Mouse (Mus musculus) hindbrain, embryonic 15.5 days (tissue): Measurements from ENCODE around the gene Nploc4. TPM values are rescaled to one million over a fixed set of nuclear protein-coding genes. Genes with fewer than 3 reads are reported as not detected.

Source experiments
- ATAC-seq: fragments of 200-750 bp; cut with Nextera tagmentation; 2 replicates; pipeline ENCODE4 v1.8.0; 2017; ENCODE audit warnings: low read depth, moderate number of reproducible peaks, moderate TSS enrichment; ENCODE audit not compliant: low FRiP score
- H3K27ac ChIP-seq: fragments of 300-500 bp; sonication (generic); replicated peaks from 2 replicates; pipeline ENCODE4 v1.5.1; 2015; ENCODE audit warnings: mild to moderate bottlenecking, inconsistent platforms
- H3K27me3 ChIP-seq: fragments of 300-500 bp; sonication (generic); 2 replicates; pipeline ENCODE4 v1.6.1; 2015; ENCODE audit warnings: control low read depth, inconsistent platforms
- H3K36me3 ChIP-seq: fragments of 300-500 bp; sonication (generic); 2 replicates; pipeline ENCODE4 v1.6.1; 2015; ENCODE audit warnings: control low read depth, inconsistent platforms
- H3K4me1 ChIP-seq: fragments of 300-500 bp; sonication (generic); replicated peaks from 2 replicates; pipeline ENCODE4 v1.6.1; 2015; ENCODE audit warnings: control low read depth, inconsistent platforms
- H3K4me2 ChIP-seq: fragments of 300-500 bp; sonication (generic); 2 replicates; pipeline ENCODE4 v1.6.1; 2015; ENCODE audit warnings: moderate library complexity, mild to moderate bottlenecking, inconsistent platforms
- H3K4me3 ChIP-seq: fragments of 300-500 bp; sonication (generic); 2 replicates; pipeline ENCODE4 v1.5.1; 2015; ENCODE audit warnings: mild to moderate bottlenecking, inconsistent platforms
- H3K9ac ChIP-seq: fragments of 300-500 bp; sonication (generic); 2 replicates; pipeline ENCODE4 v1.6.1; 2015; ENCODE audit warnings: inconsistent platforms
- H3K9me3 ChIP-seq: fragments of 300-500 bp; sonication (generic); 2 replicates; pipeline ENCODE4 v1.6.1; 2016; ENCODE audit warnings: control low read depth, inconsistent platforms
- WGBS: fragments of 180-500 bp; shearing (Covaris S2); methylation state at CpG from one replicate; pipeline ENCODE4 v1.1.7; 2015; 5-methylcytosine and 5-hydroxymethylcytosine counted together
- polyA plus RNA-seq: library from polyadenylated mRNA; unstranded; fragments of >200 nt; fragmentation: Nextera tagmentation; extraction: Ambion mirVana; gene quantifications from 2 replicates; pipeline ENCODE4 v1.2.1, GENCODE M21; 2015

Gene Nploc4
- polyA plus RNA-seq, 1 experiment from 2014 or later: 36.9 TPM

DNA sequence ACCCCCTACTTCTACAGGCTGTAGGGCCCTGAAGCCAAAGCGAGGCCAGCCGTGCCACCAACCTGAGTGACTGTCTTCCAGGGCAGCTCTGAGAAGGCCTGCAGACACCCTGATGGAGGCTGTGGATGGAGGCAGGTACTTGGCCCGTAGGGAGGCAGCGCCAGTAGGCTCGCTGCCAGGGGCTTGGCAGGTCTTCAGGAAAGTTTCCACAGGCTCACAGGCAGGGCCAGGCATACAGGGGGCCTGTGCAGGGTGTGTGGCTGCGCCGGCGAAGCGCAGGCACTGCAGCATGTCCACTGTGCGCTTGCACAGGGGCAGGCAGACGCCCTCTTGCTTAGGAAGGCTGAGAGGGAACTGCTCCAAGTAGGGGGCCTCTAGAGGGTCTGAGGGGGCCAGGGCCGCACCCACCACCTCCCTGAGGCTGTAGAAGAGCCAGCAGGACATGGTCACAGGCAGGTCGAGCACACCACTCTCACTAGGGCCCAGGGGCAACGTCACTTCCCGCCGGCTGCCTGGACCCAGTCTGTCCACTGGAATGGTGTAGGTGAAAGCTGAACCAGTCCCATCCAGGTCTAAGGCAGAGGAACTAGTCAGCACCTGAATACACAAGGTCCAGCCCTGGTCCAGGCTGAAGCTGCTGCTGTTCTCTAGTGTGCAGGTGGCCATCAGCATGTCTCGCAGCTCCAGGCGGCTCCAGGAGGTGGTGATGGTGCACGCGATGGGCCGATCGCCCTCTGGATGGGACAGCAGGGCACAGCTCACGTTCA, 63.5 kb downstream of the Nploc4 start:
- no peak overlapping the region for H3K9ac ChIP-seq
- 86% methylated on average over 23 of the region's 23 CpGs for WGBS
- H3K4me2 ChIP-seq: no peak overlapping the region
- no peaks in the 10 kb centered on the region for H3K9me3 ChIP-seq
- H3K27me3 ChIP-seq: no peaks in the 10 kb centered on the region
- no peak overlapping the region for H3K4me3 ChIP-seq
- no peak overlapping the region for H3K27ac ChIP-seq
- H3K4me1 ChIP-seq: peaks cover 32% of the 10 kb centered on the region
- ATAC-seq: no peak
- H3K36me3 ChIP-seq: peaks cover 52% of the 10 kb centered on the region

DNA sequence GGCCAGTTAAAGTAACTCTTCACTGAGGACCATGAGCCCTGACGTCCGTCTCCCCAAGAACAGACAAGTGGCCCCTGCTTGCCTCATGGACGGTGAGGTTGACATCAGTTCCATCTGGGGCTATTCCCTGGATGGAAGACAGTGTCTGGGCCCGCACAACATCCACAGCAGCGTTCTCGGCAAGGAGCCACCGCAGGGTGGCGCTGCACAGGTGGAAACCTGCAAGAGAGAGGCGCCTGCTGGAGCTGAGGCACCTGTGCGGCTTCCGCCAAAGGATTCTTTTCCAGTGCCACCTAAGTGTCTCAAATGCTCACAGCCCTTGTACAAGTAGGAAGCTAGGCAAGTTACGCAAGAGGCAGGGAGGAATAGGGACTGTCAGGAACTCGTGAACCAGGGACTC, 64.5 kb downstream of the Nploc4 start:
- Histone ChIP-seq H3K4me2 (no peak overlapping the region), H3K4me3 (no peak overlapping the region), H3K27me3 (no peaks in the 10 kb centered on the region), H3K9ac (no peak overlapping the region), H3K36me3 (peaks cover 58% of the 10 kb centered on the region), H3K4me1 (peaks cover 28% of the 10 kb centered on the region), H3K9me3 (no peaks in the 10 kb centered on the region), H3K27ac (no peak overlapping the region)
- ATAC-seq: no peak
- 64% methylated on average over 13 of the region's 13 CpGs for WGBS

DNA sequence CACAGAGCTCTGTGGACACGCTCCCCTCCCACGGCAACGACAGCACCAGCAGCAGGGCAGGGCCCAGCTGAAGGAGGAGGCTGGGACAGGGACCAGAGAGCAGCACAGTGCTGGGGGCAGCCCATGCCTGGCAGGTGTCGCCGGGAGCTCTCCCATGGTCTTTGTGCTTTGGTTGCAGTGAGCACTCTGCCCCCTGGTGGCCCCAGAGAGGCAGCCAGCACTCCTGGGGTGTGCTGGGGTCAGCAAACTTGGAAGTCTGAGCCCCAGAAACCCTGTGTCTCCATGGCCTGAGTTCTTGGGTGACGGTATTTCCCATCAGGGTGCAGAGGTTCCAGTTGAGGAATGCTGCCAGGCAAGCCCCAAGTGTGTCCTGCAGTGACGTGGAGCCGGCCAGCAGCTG, 67.9 kb downstream of the Nploc4 start:
- Histone ChIP-seq H3K27me3 (no peaks in the 10 kb centered on the region), H3K4me1 (peaks cover 21% of the 10 kb centered on the region), H3K4me3 (no peak overlapping the region), H3K4me2 (no peak overlapping the region), H3K36me3 (peaks cover 41% of the 10 kb centered on the region), H3K27ac (no peak overlapping the region), H3K9me3 (no peaks in the 10 kb centered on the region), H3K9ac (no peak overlapping the region)
- WGBS: 34% methylated on average over 8 of the region's 8 CpGs
- peak; percentile 43; the same call in 1 of the 2 replicates for ATAC-seq

DNA sequence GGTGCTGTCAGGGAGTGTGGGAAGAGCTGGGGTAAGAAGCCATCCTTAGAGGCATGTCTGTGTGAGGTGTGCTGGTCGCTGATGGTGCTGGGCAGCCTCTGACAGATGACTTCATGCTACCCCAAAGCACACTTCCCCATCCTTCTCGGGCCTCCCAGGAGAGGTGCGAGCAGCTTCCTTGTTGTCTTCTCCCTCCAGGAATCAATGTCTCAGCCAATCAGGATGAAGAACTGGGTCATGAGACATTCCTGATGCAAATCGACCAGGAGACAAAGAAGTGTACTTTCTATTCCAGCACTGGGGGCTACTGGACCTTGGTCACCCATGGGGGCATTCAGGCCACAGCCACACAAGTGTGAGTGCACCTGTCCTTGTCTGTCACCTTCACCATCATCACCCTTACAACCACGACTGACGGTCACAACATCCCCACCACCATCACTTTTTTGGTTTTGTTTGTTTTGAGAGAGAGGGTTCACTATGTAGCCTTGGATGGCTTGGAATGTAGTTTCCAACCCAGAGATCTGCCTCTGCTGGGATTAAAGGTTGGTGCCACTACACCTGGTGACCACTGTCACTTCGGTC, 71.0 kb downstream of the Nploc4 start:
- Histone ChIP-seq H3K27me3 (no peaks in the 10 kb centered on the region), H3K4me2 (no peak overlapping the region), H3K9ac (0 out of 2 replicates have a peak overlapping the region, but pooled peaks have one; percentile 2), H3K27ac (peak overlapping the region; percentile 51; the same call in 1 of the 2 replicates), H3K4me3 (no peak overlapping the region), H3K9me3 (no peaks in the 10 kb centered on the region), H3K4me1 (peaks cover 21% of the 10 kb centered on the region), H3K36me3 (peaks cover 14% of the 10 kb centered on the region)
- WGBS: 34% methylated on average over 7 of the region's 7 CpGs
- ATAC-seq: no peak

DNA sequence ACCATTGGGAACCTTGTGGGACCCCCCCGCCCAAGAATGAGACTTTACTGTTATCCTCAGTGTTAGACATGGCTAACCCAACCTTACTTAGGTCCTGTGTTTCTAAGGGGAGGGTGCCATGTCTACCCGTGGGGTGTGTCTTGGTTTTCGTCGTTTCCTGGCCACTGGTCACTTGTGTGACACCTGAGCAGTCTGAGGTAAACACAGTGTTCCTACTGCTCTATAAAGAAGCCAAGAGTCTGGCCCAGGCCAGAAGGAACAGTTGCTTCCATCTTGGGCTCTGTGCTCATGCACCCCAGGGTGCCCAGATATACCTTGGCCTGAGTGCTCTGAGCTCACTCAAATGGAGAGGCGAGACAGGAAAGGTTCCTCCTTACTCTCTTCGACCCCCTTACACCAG, 74.6 kb downstream of the Nploc4 start:
- Histone ChIP-seq H3K27me3 (no peaks in the 10 kb centered on the region), H3K36me3 (no peaks in the 10 kb centered on the region), H3K4me2 (no peak overlapping the region), H3K9me3 (no peaks in the 10 kb centered on the region), H3K4me1 (peaks cover 46% of the 10 kb centered on the region), H3K9ac (no peak overlapping the region), H3K4me3 (no peak overlapping the region), H3K27ac (no peak overlapping the region)
- WGBS: 89% methylated on average over 6 of the region's 6 CpGs
- ATAC-seq: no peak

DNA sequence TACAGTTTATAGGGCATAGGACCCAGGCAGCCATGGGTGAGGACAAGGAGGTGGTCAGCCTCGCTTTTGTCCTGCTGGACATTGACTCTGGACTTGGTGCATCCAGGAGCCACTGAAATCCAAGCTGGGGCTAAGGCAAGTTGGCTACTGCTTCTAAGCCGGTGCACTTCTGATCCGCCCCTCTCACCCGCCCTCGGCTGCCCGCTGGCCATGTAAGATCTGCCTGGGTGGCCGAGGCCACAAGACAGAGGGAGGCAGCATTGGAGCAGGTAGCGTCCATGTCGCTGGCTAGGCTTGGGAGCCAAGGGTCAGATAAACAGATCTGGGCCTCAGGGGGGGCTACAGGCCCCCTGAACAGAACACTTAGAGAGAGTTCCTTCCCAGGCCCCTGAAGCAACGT, 76.2 kb downstream of the Nploc4 start, which contains the start of gene Fscn2:
Gene Fscn2, plus strand, starts transcription at position 240 of the 400 bp plus-strand sequence.
- no peak within 1 kb of the TSS for H3K4me2 ChIP-seq
- H3K36me3 ChIP-seq: no peaks in the 10 kb centered on the region
- no peak within 1 kb of the TSS for H3K4me3 ChIP-seq
- H3K9ac ChIP-seq: no peak within 1 kb of the TSS
- peaks cover 47% of the 10 kb centered on the region for H3K4me1 ChIP-seq
- no peak within 1 kb of the TSS for H3K27ac ChIP-seq
- no peak for ATAC-seq
- no peaks in the 10 kb centered on the region for H3K27me3 ChIP-seq
- WGBS: 76% methylated on average over 10 of the region's 10 CpGs
- H3K9me3 ChIP-seq: no peaks in the 10 kb centered on the region

DNA sequence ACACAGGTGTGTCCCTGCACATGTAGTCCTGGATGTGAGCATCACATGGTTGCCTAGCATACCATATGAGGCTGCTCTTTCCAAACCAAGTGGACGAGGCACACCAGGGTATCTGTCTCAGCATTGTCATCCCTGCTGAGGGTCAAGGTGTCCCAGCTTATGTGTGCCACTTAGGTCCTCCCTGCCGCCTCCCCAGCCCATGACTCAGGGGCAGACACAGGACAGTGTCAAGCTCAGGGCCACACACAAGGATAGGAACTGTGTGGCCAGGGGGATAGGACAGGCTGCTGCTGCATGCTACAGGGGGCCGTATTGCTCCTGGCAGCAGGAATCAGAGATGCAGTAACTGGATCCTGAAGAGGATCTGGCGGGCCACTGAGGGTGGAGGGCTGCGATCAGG, 76.8 kb downstream of the Nploc4 start:
- Histone ChIP-seq H3K4me3 (no peak overlapping the region), H3K27ac (no peak overlapping the region), H3K4me2 (no peak overlapping the region), H3K9ac (no peak overlapping the region), H3K9me3 (no peaks in the 10 kb centered on the region), H3K36me3 (no peaks in the 10 kb centered on the region), H3K27me3 (no peaks in the 10 kb centered on the region), H3K4me1 (peaks cover 41% of the 10 kb centered on the region)
- ATAC-seq: no peak
- 78% methylated on average over 5 of the region's 5 CpGs for WGBS

DNA sequence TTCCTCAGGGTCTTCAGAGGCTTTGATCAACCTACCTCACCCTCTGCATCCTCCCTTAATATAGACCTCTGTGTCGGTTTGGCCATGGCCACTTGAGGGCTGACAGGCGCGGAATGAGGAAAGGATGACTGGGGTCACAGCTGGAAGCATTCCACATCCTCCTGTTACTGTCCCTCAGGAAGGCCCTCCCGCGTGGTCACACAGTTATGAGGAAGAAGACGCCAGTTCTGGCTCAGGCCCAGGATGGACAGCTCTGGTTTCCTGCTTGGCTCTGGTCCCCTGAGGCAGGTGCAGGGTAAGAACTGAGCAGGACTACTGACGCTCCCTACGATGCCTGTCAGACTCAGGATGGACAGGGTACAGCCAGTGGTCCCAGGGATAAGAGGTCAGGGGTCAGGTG, 77.4 kb downstream of the Nploc4 start:
- Histone ChIP-seq H3K4me1 (peaks cover 38% of the 10 kb centered on the region), H3K27ac (no peak overlapping the region), H3K27me3 (no peaks in the 10 kb centered on the region), H3K9me3 (no peaks in the 10 kb centered on the region), H3K4me3 (no peak overlapping the region), H3K4me2 (no peak overlapping the region), H3K9ac (no peak overlapping the region), H3K36me3 (no peaks in the 10 kb centered on the region)
- WGBS: 47% methylated on average over 8 of the region's 8 CpGs
- no peak for ATAC-seq

DNA sequence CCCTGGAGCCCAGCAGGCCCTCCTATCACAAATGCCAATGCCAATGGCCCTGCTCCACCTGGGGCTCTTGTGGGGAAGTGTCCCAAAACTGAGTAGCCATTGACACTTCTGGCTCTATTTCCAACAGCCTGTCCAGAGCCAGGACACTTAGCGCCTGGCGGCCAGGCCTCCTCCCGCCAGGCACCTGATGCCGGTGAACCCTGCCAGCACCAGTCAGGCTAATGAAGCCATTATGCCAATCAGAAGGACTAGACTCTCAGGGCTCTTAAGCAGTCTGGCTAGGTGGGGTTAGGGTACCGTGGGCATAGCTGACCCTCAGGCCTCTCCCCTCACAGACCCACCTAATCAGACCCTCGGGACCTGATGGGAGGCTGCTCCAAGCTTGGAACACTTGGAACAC, 78.1 kb downstream of the Nploc4 start:
- Histone ChIP-seq H3K4me2 (no peak overlapping the region), H3K27ac (0 out of 2 replicates have a peak overlapping the region, but pooled peaks have one; percentile 88), H3K4me1 (peaks cover 38% of the 10 kb centered on the region), H3K9me3 (no peaks in the 10 kb centered on the region), H3K27me3 (no peaks in the 10 kb centered on the region), H3K36me3 (no peaks in the 10 kb centered on the region), H3K4me3 (no peak overlapping the region), H3K9ac (no peak overlapping the region)
- no peak for ATAC-seq
- WGBS: 64% methylated on average over 6 of the region's 6 CpGs

DNA sequence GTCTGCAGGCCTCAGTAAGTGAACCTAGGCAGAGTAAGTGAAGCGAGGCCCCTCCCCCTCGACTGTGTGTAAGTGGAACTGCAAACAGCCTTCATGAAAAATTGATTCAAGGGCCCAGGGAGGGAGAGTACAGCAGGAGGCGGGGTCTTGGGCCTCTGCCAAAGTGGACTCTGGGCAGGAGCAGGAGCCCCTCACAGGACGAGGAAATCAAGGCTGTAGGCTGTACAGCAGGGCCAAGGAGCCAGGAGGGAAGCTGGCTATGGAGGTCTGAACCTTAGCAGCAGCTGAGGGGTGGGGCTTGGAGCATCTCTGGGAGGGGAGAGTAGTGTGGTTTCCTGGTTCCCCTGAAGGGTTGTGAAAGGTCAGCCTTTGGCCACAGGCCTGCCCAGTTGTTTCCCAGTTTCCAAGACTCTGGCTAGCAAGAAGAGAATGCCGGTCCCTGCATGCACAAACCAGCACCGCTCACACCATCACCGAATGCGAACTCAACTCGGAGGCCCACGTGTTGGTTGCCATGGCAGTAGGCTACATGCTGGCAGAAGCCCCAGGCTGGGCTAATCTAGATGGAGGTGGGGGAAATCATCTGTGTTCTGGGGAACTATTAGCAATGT, 79.6 kb downstream of the Nploc4 start:
- Histone ChIP-seq H3K9ac (0 out of 2 replicates have a peak overlapping the region, but pooled peaks have one; percentile 1), H3K36me3 (no peaks in the 10 kb centered on the region)

DNA sequence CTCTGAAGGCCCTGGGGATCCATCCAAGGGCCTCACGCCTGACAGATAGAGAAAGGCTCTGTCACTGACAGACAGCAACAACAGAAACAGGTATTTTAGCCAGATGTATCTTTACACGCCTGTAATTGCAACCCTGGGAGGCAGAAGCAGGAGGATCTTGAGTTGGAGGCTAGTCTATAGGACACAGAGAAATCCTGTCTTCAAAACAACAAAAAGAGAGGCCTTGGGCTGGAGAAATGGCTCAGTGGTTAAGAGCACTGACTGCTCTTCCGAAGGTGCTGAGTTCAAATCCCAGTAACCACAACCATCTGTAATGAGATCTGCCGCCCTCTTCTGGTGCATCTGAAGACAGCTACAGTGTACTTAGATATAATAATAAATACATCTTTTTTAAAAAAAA, 80.6 kb downstream of the Nploc4 start:
- WGBS: 91% methylated on average over 4 of the region's 4 CpGs
- Histone ChIP-seq H3K4me1 (peaks cover 57% of the 10 kb centered on the region), H3K4me3 (no peak overlapping the region), H3K9me3 (no peaks in the 10 kb centered on the region), H3K4me2 (no peak overlapping the region), H3K27me3 (no peaks in the 10 kb centered on the region), H3K36me3 (no peaks in the 10 kb centered on the region), H3K9ac (no peak overlapping the region), H3K27ac (no peak overlapping the region)
- no peak for ATAC-seq

More for the DNA sequence above, 79.6 kb downstream of the Nploc4 start:
- H3K9me3 ChIP-seq: no peaks in the 10 kb centered on the region
- ATAC-seq: peak; percentile 84
- H3K27ac ChIP-seq: peak overlapping the region; percentile 88
- peaks cover 48% of the 10 kb centered on the region for H3K4me1 ChIP-seq
- H3K4me3 ChIP-seq: no peak overlapping the region
- H3K4me2 ChIP-seq: peak overlapping the region; percentile 44
- 4% methylated on average over 10 of the region's 10 CpGs for WGBS
- H3K27me3 ChIP-seq: no peaks in the 10 kb centered on the region

DNA sequence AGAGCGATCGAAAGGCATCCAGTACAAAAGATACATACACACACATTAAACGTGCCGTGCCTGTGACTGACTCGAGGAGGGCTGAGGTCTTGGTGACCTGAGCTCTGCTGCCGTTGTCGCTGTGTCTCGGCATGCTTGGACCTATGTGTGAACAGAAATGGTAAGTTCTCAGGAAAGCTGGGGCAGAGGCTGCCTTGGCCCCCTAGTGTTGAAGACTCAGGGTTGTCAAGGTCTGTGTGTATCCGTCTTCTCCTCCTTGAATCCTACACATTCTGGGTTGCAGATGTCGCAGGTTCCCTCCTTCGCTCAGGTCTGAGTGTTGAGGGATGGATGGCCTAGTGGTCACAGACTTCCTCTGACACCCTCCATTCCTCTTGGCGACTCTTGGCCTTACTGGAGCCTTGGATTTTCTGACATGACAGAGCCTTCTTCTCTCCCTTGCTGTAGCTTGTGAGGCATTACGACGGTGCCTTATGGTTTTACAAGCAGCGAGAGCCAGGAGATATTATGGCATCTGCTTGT, 81.1 kb downstream of the Nploc4 start:
- Histone ChIP-seq H3K27ac (no peak overlapping the region), H3K9ac (no peak overlapping the region), H3K27me3 (no peaks in the 10 kb centered on the region), H3K36me3 (no peaks in the 10 kb centered on the region), H3K4me3 (no peak overlapping the region), H3K4me2 (no peak overlapping the region), H3K9me3 (no peaks in the 10 kb centered on the region), H3K4me1 (peaks cover 62% of the 10 kb centered on the region)
- WGBS: 86% methylated on average over 15 of the region's 15 CpGs
- no peak for ATAC-seq
